Mouse (Mus musculus): Measurements from ENCODE around the gene Liph. TPM values are rescaled to one million over a fixed set of nuclear protein-coding genes. Genes with fewer than 3 reads are reported as not detected.

Gene Liph
- total RNA-seq, 2 experiments from 2014 or later = 0.30 to 0.41 TPM

Other genes starting within 250 kb of the Liph start
- 1 to 10 TPM; 1.5 to 1.7 TPM for gene Ehhadh, start 207.9 kb downstream of the Liph start, total RNA-seq (2021)
- 10 to 100 TPM; 14.7 to 16.0 TPM for gene Map3k13, start 201.3 kb downstream of the Liph start, total RNA-seq (2021)
- 10 to 100 TPM; 15.7 to 17.7 TPM for gene Tmem41a, start 48.1 kb downstream of the Liph start, total RNA-seq (2021)
- gene Senp2, start 13.8 kb upstream of the Liph start, total RNA-seq (2021) = 100 to 1,000 TPM in 1 of 2 experiments, 10 to 100 TPM in 1; 99.1 to 101 TPM
- gene Igf2bp2, start 167.6 kb upstream of the Liph start, total RNA-seq (2021) = 1 to 10 TPM; 1.9 to 2.0 TPM

Measured in left cerebral cortex, postnatal 25 days (tissue).